Mouse (Mus musculus): ENCODE results near the gene Anks6. TPM values are rescaled to one million over a fixed set of nuclear protein-coding genes. Genes with fewer than 3 reads are reported as not detected.
A peak's percentile ranks its signal among the peaks of the same experiment; 100 is the strongest.

The Anks6 gene
- polyA plus RNA-seq, 1 experiment from 2014 or later: 2.6 TPM

DNA sequence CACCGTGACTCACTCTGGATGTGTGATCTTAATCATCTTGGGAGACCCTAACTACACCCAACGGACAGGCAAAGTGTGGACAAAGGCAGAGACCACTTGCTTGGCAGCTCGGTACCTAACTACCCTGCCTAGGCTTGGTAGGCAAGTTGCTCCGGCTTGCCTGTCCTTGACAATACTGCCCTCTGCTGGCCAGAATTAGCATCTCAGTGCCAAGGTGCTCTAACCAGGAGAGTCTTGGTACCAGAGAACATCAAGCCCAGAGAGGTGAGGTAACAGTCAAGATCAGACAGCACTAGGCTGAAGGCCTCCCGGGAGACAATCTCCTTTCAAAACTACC lies 19.9 kb downstream of the Anks6 start:
- H3K9ac ChIP-seq: no peak overlapping the region
- H3K4me2 ChIP-seq: no peak overlapping the region
- no peak overlapping the region for H3K27ac ChIP-seq
- peaks cover 21% of the 10 kb centered on the region; the same call in 1 of the 2 replicates for H3K36me3 ChIP-seq (ENCODE audit: poor library complexity, severe bottlenecking)
- WGBS: 13% methylated on average over 5 of the region's 5 CpGs
- H3K4me3 ChIP-seq: no peak overlapping the region
- H3K9me3 ChIP-seq (replicated peaks): no peaks in the 10 kb centered on the region
- no peaks in the 10 kb centered on the region for H3K4me1 ChIP-seq
- peak; percentile 78 for ATAC-seq
- H3K27me3 ChIP-seq: no peaks in the 10 kb centered on the region

DNA sequence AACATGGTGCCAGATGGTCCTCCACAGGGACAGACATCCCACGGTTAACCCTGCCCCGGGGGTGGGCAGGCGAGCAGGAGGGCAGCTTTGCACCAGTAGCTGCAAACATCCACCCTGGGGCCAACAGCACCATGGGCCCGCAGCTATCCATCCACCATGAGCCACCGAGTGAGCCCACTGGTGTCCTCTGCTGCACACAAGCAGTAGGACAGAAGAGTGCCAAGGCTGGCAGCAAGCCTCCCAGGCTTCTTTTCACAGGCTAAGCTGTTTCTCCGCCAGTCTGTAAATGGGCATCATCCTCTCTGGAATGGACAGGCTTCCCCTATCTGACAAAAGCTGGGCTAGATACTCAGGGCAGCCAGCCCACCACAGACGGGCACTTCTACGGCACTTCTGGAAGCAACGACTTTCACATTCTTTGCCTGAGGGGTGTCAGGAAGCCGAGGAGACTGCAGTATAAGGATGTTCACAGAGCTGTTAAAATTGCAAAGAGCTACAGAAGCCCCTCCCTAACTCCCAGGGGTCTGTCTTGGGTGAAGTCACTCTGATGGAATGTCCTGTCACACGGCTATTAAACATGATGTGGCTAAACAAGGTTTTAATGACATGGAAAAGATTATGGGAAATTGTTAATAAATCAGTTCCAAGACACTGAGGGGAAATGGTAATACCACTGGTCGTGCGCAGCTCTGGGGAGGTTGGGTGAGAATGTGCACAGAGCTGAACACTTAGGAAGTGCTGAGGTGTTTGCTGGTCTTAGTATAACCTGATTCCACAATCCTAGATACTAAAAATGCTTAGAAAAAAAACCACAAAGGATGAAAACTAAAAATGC lies 20.5 kb downstream of the Anks6 start:
- WGBS: 80% methylated on average over 13 of the region's 13 CpGs
- H3K27ac ChIP-seq: no peak overlapping the region
- no peaks in the 10 kb centered on the region for H3K27me3 ChIP-seq

GRCm38 (mm10) chr4:47035536-47035935 lies 21.7 kb downstream of the Anks6 start:
- Histone ChIP-seq H3K9me3 (replicated peaks) (no peaks in the 10 kb centered on the region), H3K27ac (no peak overlapping the region), H3K4me3 (no peak overlapping the region), H3K27me3 (no peaks in the 10 kb centered on the region), H3K4me2 (no peak overlapping the region), H3K9ac (no peak overlapping the region), H3K36me3 (ENCODE audit: poor library complexity, severe bottlenecking) (peaks cover 21% of the 10 kb centered on the region), H3K4me1 (no peaks in the 10 kb centered on the region)
- 72% methylated on average over 14 of the region's 14 CpGs for WGBS
- ATAC-seq: no peak

More for the DNA sequence above, 20.5 kb downstream of the Anks6 start:
- Histone ChIP-seq H3K4me3 (no peak overlapping the region), H3K9ac (no peak overlapping the region), H3K4me1 (no peaks in the 10 kb centered on the region), H3K4me2 (no peak overlapping the region), H3K36me3 (ENCODE audit: poor library complexity, severe bottlenecking) (peaks cover 21% of the 10 kb centered on the region; the same call in 1 of the 2 replicates), H3K9me3 (replicated peaks) (no peaks in the 10 kb centered on the region)
- ATAC-seq: peak; percentile 31; the same call in 1 of the 2 replicates

DNA sequence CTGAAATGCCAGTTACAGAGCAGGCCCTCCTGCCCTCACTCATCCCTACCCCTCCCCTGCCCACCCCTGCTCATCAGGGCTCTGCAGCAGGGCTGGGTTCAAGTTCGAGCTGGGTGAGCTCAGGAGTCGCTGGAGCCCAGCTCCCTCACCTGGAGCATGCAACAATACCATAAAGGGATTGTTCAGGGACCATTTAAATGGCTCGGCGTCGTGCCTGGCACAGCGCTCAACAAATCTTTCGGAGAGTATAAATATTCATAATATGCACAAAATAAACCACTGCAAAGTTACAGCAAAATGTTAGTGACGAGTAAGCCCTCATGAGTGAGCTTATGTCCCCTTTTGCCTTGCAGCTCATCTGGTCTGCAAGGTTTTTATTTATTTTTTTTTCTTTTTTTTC lies 25.1 kb downstream of the Anks6 start:
- no peaks in the 10 kb centered on the region for H3K9me3 ChIP-seq (replicated peaks)
- H3K4me1 ChIP-seq: no peaks in the 10 kb centered on the region
- H3K27ac ChIP-seq: no peak overlapping the region
- no peaks in the 10 kb centered on the region for H3K27me3 ChIP-seq
- ATAC-seq: no peak
- 87% methylated on average over 8 of the region's 8 CpGs for WGBS
- no peak overlapping the region for H3K4me2 ChIP-seq
- no peak overlapping the region for H3K4me3 ChIP-seq
- H3K9ac ChIP-seq: no peak overlapping the region
- peaks cover 7% of the 10 kb centered on the region for H3K36me3 ChIP-seq (ENCODE audit: poor library complexity, severe bottlenecking)

DNA sequence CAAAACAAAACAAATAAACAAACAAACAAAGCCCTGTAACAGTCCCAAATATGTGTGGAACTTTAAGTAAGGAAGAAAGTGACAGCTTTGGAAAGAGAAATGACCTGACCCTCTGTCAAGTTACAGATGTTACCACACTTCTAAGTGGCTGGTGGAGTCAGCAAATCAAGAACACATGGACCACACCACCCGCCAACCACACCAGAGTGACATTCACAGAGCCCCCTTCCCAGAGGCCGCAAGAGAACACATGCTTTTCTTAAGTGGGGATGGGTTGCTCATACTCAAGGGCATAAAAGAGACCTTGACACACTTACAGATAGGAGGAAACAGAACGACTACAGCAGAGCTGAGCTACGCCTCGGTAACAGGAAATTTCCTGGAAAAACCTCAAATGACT lies 28.4 kb downstream of the Anks6 start:
- 85% methylated on average over 5 of the region's 5 CpGs for WGBS
- Histone ChIP-seq H3K4me1 (no peaks in the 10 kb centered on the region), H3K9ac (no peak overlapping the region), H3K4me3 (no peak overlapping the region), H3K4me2 (no peak overlapping the region), H3K36me3 (ENCODE audit: poor library complexity, severe bottlenecking) (peaks cover 14% of the 10 kb centered on the region), H3K27ac (no peak overlapping the region), H3K9me3 (replicated peaks) (no peaks in the 10 kb centered on the region), H3K27me3 (no peaks in the 10 kb centered on the region)
- no peak for ATAC-seq

GRCm38 (mm10) chr4:47023949-47024348 lies 33.3 kb downstream of the Anks6 start:
- no peak for ATAC-seq
- H3K4me3 ChIP-seq: no peak overlapping the region
- H3K4me2 ChIP-seq: no peak overlapping the region
- H3K27ac ChIP-seq: no peak overlapping the region
- 75% methylated on average over 6 of the region's 6 CpGs for WGBS
- H3K9ac ChIP-seq: no peak overlapping the region
- H3K4me1 ChIP-seq: no peaks in the 10 kb centered on the region
- no peaks in the 10 kb centered on the region for H3K27me3 ChIP-seq
- H3K9me3 ChIP-seq (replicated peaks): no peaks in the 10 kb centered on the region
- H3K36me3 ChIP-seq (ENCODE audit: poor library complexity, severe bottlenecking): peaks cover 15% of the 10 kb centered on the region; the same call in 1 of the 2 replicates

GRCm38 (mm10) chr4:47022804-47023603 lies 34.2 kb downstream of the Anks6 start:
- no peak overlapping the region for H3K4me3 ChIP-seq
- H3K4me2 ChIP-seq: no peak overlapping the region
- WGBS: 88% methylated on average over 10 of the region's 10 CpGs
- H3K9me3 ChIP-seq (replicated peaks): no peaks in the 10 kb centered on the region
- H3K27ac ChIP-seq: no peak overlapping the region
- no peaks in the 10 kb centered on the region for H3K4me1 ChIP-seq
- H3K9ac ChIP-seq: no peak overlapping the region
- no peaks in the 10 kb centered on the region for H3K27me3 ChIP-seq
- H3K36me3 ChIP-seq (ENCODE audit: poor library complexity, severe bottlenecking): peaks cover 15% of the 10 kb centered on the region; the same call in 1 of the 2 replicates
- ATAC-seq: no peak

- H3K9ac ChIP-seq: no peak overlapping the region
- ATAC-seq: no peak
- H3K4me3 ChIP-seq: no peak overlapping the region
- H3K4me1 ChIP-seq: no peaks in the 10 kb centered on the region
- H3K4me2 ChIP-seq: no peak overlapping the region
- WGBS: 10% methylated on average over 5 of the region's 5 CpGs
- H3K27me3 ChIP-seq: no peaks in the 10 kb centered on the region
- H3K9me3 ChIP-seq (replicated peaks): no peaks in the 10 kb centered on the region
- peaks cover 28% of the 10 kb centered on the region for H3K36me3 ChIP-seq (ENCODE audit: poor library complexity, severe bottlenecking)
- no peak overlapping the region for H3K27ac ChIP-seq
Measured at GRCm38 (mm10) chr4:47020563-47020962, 36.7 kb downstream of the Anks6 start.

GRCm38 (mm10) chr4:47015156-47015555 lies 42.1 kb downstream of the Anks6 start:
- no peaks in the 10 kb centered on the region for H3K9me3 ChIP-seq (replicated peaks)
- H3K4me1 ChIP-seq: peaks cover 17% of the 10 kb centered on the region
- no peaks in the 10 kb centered on the region for H3K27me3 ChIP-seq
- H3K4me2 ChIP-seq: no peak overlapping the region
- H3K4me3 ChIP-seq: no peak overlapping the region
- no peak overlapping the region for H3K9ac ChIP-seq
- ATAC-seq: no peak
- WGBS: 76% methylated on average over 3 of the region's 3 CpGs
- no peak overlapping the region for H3K27ac ChIP-seq
- peaks cover 12% of the 10 kb centered on the region for H3K36me3 ChIP-seq (ENCODE audit: poor library complexity, severe bottlenecking)

DNA sequence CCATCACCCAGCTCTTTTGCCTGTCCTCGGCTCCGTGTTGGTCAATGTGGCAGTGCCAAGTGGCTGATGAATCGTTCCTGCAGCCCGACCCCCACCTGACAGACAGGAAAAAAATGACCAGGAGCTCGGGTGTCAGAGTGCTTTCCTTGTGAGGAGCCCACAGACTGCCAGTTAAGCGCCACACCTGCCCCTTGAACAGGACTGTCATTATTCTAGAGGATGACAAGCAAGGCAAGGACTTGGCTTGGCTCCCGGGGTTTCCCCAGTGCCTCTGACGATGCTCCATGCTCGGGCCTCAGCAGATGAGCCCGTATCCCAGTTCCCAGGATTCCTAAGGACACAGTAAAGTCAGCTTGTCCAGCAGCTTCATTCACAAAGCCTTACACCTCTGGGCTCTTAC lies 44.8 kb downstream of the Anks6 start:
- no peak overlapping the region for H3K4me2 ChIP-seq
- H3K27ac ChIP-seq: no peak overlapping the region
- H3K9ac ChIP-seq: no peak overlapping the region
- WGBS: 68% methylated on average over 10 of the region's 10 CpGs
- H3K4me3 ChIP-seq: no peak overlapping the region
- no peaks in the 10 kb centered on the region for H3K27me3 ChIP-seq
- peaks cover 12% of the 10 kb centered on the region for H3K36me3 ChIP-seq (ENCODE audit: poor library complexity, severe bottlenecking)
- H3K9me3 ChIP-seq (replicated peaks): no peaks in the 10 kb centered on the region
- H3K4me1 ChIP-seq: peaks cover 17% of the 10 kb centered on the region
- ATAC-seq: no peak

GRCm38 (mm10) chr4:47010400-47011231 lies 46.6 kb downstream of the Anks6 start:
- 71% methylated on average over 12 of the region's 12 CpGs for WGBS
- ATAC-seq: peak; percentile 48; the same call in 1 of the 2 replicates
- no peaks in the 10 kb centered on the region for H3K9me3 ChIP-seq (replicated peaks)
- H3K27me3 ChIP-seq: no peaks in the 10 kb centered on the region
- H3K4me2 ChIP-seq: no peak overlapping the region
- H3K4me3 ChIP-seq: no peak overlapping the region
- no peak overlapping the region; the same call in 1 of the 2 replicates for H3K27ac ChIP-seq
- H3K36me3 ChIP-seq (ENCODE audit: poor library complexity, severe bottlenecking): peaks cover under 1% of the 10 kb centered on the region; the same call in 1 of the 2 replicates
- H3K4me1 ChIP-seq: peaks cover 17% of the 10 kb centered on the region
- H3K9ac ChIP-seq: no peak overlapping the region

Measured in forebrain, embryonic 13.5 days (tissue).